Mouse (Mus musculus): ENCODE measurements around the gene Gpr162. TPM values are rescaled to one million over a fixed set of nuclear protein-coding genes. Genes with fewer than 3 reads are reported as not detected.

Gpr162 gene
- polyA plus RNA-seq, 1 experiment: 0.01 TPM

GRCm38 (mm10) chr6:124861802-124862201, 2.0 kb downstream of the Gpr162 start:
- H3K27me3 ChIP-seq (ENCODE audit: control insufficient read depth): peaks cover 93% of the 10 kb centered on the region
- TF ChIP-seq TAL1 (IDR thresholded peaks at IDR 0.05; ENCODE audit: low read length) (no peak), GATA1 (IDR thresholded peaks at IDR 0.05; ENCODE audit: low read length) (no peak)
- no peaks in the 10 kb centered on the region; the same call in 1 of the 2 replicates for H3K9me3 ChIP-seq (ENCODE audit: control insufficient read depth, low read length)
- peaks cover 6% of the 10 kb centered on the region for H3K4me1 ChIP-seq (ENCODE audit: control insufficient read depth)
- no peaks in the 10 kb centered on the region for H3K36me3 ChIP-seq (ENCODE audit: control insufficient read depth)
- H3K4me3 ChIP-seq (replicated peaks): no peak overlapping the region

- Histone ChIP-seq H3K27me3 (ENCODE audit: control insufficient read depth) (peaks cover 99% of the 10 kb centered on the region), H3K4me1 (ENCODE audit: control insufficient read depth) (peaks cover 7% of the 10 kb centered on the region), H3K4me3 (replicated peaks) (no peak overlapping the region), H3K9me3 (ENCODE audit: control insufficient read depth, low read length) (no peaks in the 10 kb centered on the region; the same call in 1 of the 2 replicates), H3K36me3 (ENCODE audit: control insufficient read depth) (no peaks in the 10 kb centered on the region)
- TF ChIP-seq TAL1 (IDR thresholded peaks at IDR 0.05; ENCODE audit: low read length): no peak
- no peak for TF ChIP-seq GATA1 (IDR thresholded peaks at IDR 0.05; ENCODE audit: low read length)
Measured at GRCm38 (mm10) chr6:124861266-124861665, 2.5 kb downstream of the Gpr162 start.

GRCm38 (mm10) chr6:124860511-124860910, 3.3 kb downstream of the Gpr162 start:
- H3K4me1 ChIP-seq (ENCODE audit: control insufficient read depth): peaks cover 7% of the 10 kb centered on the region
- H3K4me3 ChIP-seq (replicated peaks): no peak overlapping the region
- H3K9me3 ChIP-seq (ENCODE audit: control insufficient read depth, low read length): no peaks in the 10 kb centered on the region; the same call in 1 of the 2 replicates
- TF ChIP-seq TAL1 (IDR thresholded peaks at IDR 0.05; ENCODE audit: low read length) (no peak), GATA1 (IDR thresholded peaks at IDR 0.05; ENCODE audit: low read length) (no peak)
- H3K27me3 ChIP-seq (ENCODE audit: control insufficient read depth): peaks cover 99% of the 10 kb centered on the region
- H3K36me3 ChIP-seq (ENCODE audit: control insufficient read depth): no peaks in the 10 kb centered on the region

GRCm38 (mm10) chr6:124859725-124860124, 4.1 kb downstream of the Gpr162 start:
- no peaks in the 10 kb centered on the region for H3K36me3 ChIP-seq (ENCODE audit: control insufficient read depth)
- no peaks in the 10 kb centered on the region; the same call in 1 of the 2 replicates for H3K9me3 ChIP-seq (ENCODE audit: control insufficient read depth, low read length)
- no peak overlapping the region for H3K4me3 ChIP-seq (replicated peaks)
- H3K4me1 ChIP-seq (ENCODE audit: control insufficient read depth): peaks cover 7% of the 10 kb centered on the region
- no peak for TF ChIP-seq TAL1 (IDR thresholded peaks at IDR 0.05; ENCODE audit: low read length)
- no peak for TF ChIP-seq GATA1 (IDR thresholded peaks at IDR 0.05; ENCODE audit: low read length)
- peaks cover 96% of the 10 kb centered on the region for H3K27me3 ChIP-seq (ENCODE audit: control insufficient read depth)

GRCm38 (mm10) chr6:124858561-124859318, 5.0 kb downstream of the Gpr162 start:
- Histone ChIP-seq H3K27me3 (ENCODE audit: control insufficient read depth) (peaks cover 92% of the 10 kb centered on the region), H3K9me3 (ENCODE audit: control insufficient read depth, low read length) (no peaks in the 10 kb centered on the region; the same call in 1 of the 2 replicates), H3K36me3 (ENCODE audit: control insufficient read depth) (no peaks in the 10 kb centered on the region), H3K4me1 (ENCODE audit: control insufficient read depth) (peaks cover 5% of the 10 kb centered on the region), H3K4me3 (replicated peaks) (no peak overlapping the region)
- TF ChIP-seq GATA1 (IDR thresholded peaks at IDR 0.05; ENCODE audit: low read length) (no peak), TAL1 (IDR thresholded peaks at IDR 0.05; ENCODE audit: low read length) (no peak)

- peaks cover 5% of the 10 kb centered on the region for H3K4me1 ChIP-seq (ENCODE audit: control insufficient read depth)
- no peak overlapping the region for H3K4me3 ChIP-seq (replicated peaks)
- H3K36me3 ChIP-seq (ENCODE audit: control insufficient read depth): no peaks in the 10 kb centered on the region
- TF ChIP-seq TAL1 (IDR thresholded peaks at IDR 0.05; ENCODE audit: low read length): no peak
- TF ChIP-seq GATA1 (IDR thresholded peaks at IDR 0.05; ENCODE audit: low read length): no peak
- H3K9me3 ChIP-seq (ENCODE audit: control insufficient read depth, low read length): no peaks in the 10 kb centered on the region; the same call in 1 of the 2 replicates
- peaks cover 85% of the 10 kb centered on the region for H3K27me3 ChIP-seq (ENCODE audit: control insufficient read depth)
Measured at GRCm38 (mm10) chr6:124857840-124858530, 5.8 kb downstream of the Gpr162 start.

GRCm38 (mm10) chr6:124856916-124857839, 6.6 kb downstream of the Gpr162 start, which contains the start of gene P3h3:
Gene P3h3, minus strand, starts transcription at chr6:124857752.
- no peak for TF ChIP-seq GATA1 (IDR thresholded peaks at IDR 0.05; ENCODE audit: low read length)
- no peak for TF ChIP-seq TAL1 (IDR thresholded peaks at IDR 0.05; ENCODE audit: low read length)
- no peaks in the 10 kb centered on the region for H3K36me3 ChIP-seq (ENCODE audit: control insufficient read depth)
- H3K27me3 ChIP-seq (ENCODE audit: control insufficient read depth): peaks cover 77% of the 10 kb centered on the region

GRCm38 (mm10) chr6:124856321-124856720, 7.5 kb downstream of the Gpr162 start:
- H3K27me3 ChIP-seq (ENCODE audit: control insufficient read depth): peaks cover 68% of the 10 kb centered on the region

More at GRCm38 (mm10) chr6:124856916-124857839, 6.6 kb downstream of the Gpr162 start, which contains the start of gene P3h3:
- peaks cover 5% of the 10 kb centered on the region for H3K4me1 ChIP-seq (ENCODE audit: control insufficient read depth)
- no peaks in the 10 kb centered on the region; the same call in 1 of the 2 replicates for H3K9me3 ChIP-seq (ENCODE audit: control insufficient read depth, low read length)
- H3K4me3 ChIP-seq (replicated peaks): peak within 1 kb of the TSS; percentile 38

More at GRCm38 (mm10) chr6:124856321-124856720, 7.5 kb downstream of the Gpr162 start:
- no peak overlapping the region for H3K4me3 ChIP-seq (replicated peaks)
- H3K9me3 ChIP-seq (ENCODE audit: control insufficient read depth, low read length): no peaks in the 10 kb centered on the region; the same call in 1 of the 2 replicates
- peaks cover 5% of the 10 kb centered on the region for H3K4me1 ChIP-seq (ENCODE audit: control insufficient read depth)
- TF ChIP-seq GATA1 (IDR thresholded peaks at IDR 0.05; ENCODE audit: low read length): no peak
- TF ChIP-seq TAL1 (IDR thresholded peaks at IDR 0.05; ENCODE audit: low read length): no peak
- H3K36me3 ChIP-seq (ENCODE audit: control insufficient read depth): no peaks in the 10 kb centered on the region
